Mouse (Mus musculus): ENCODE data around the gene Lbh.

The Lbh gene

DNA sequence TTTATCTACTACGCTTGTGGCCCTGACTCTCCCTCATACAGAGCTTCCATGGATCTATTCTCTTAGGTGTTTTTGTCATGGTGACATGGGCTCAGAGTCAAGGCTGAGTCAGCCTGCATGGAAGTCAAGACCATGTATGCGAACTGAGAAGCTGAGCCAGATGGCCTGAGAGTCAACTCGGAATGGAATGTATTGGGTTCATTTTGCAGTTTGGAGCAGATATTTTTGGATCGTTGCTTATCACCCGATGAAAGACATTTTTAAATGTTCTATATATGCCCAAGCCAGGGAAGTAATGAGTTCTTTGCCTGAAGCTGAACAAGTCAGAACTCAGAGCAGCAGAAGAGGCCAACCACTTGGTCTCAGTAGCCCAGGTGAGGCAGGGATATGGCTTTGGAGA, 54.9 kb downstream of the Lbh start:
- no peak for DNase-seq (ENCODE audit: low spot score)

DNA sequence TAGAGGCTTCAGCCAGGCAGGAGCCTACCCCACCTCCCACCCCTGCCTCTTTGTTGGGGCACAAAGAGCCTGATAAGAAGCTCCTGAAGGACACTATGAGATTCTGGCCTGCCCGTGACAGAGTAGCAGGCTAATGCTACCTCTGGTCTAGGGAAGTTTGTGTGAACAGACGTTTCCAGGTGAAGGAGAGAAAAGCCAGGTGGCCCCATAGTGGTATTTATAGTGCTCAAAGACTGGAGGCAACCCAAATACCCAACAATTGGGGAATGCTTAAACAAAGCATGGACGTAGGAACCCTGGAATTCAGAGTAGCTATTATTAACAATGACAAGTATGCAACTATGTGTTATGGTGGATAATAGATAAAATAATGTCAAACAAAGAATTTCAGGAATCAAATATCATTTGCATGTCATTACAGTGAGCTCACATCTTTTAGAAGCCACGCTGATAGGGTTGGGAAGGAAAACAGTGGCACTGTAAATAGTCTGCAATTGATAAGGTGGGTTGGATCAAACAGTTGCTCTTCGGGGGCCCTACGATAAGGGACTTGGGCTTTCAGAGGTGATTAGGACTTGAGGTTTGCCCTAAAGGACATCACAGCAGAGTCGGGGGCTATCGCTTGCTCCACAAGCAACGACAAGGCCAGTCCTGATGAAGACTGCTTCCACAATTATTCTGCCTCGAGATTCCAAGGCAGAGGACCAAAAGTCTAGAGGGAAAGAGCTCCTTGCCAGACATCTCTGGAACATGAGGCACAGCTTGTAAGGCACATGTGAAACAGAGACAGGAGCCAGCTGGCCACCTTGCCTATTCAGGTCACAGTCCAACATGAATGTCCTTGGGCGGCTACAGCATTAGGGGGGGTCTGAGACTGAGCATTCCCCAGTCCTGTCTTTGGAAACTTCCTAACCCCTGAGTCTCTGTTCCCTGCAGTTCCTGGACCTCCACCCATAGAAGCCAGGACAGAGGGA, 58.4 kb downstream of the Lbh start:
- peak; percentile 7 for DNase-seq (ENCODE audit: low spot score)

DNA sequence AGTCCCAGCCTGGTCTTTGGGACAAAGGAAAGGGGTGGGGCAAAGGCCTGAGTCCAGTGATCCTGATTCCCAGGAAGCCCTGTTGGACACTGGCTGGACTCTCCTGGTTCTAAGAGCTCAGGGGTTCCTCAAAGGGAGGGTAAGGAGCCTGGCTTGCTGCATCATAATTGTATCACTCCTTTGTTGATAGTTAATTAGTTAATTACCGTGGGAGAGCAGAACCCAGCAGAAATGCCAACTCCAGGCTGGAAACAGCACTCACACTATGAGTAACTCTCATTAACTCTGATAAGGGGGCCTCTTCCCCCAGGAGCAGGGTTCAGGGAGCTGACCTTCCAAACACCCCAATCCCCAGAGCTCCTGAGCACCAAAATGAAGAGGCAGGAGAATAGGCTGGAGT, 59.5 kb downstream of the Lbh start:
- no peak for DNase-seq (ENCODE audit: low spot score)

DNA sequence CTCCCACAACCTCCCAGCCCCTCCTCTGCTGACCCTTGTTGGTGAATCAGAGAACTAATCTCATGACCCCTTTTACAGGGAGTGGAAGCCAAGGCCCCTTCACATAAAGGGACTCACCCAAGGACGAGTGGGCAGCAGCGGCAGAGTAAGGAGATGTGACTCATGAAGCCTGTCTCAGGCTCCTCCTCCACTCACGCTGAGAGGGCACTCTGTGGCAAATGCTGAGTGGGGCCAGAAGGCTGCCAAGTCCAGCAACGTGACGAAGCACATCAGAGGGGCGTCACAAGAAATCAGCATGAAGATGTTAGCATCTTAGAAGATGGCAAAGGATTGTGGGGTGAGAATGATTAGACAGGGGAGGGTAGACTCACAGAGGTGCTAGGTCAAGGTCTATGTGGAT, 64.1 kb downstream of the Lbh start:
- DNase-seq (ENCODE audit: low spot score), result no peak

DNA sequence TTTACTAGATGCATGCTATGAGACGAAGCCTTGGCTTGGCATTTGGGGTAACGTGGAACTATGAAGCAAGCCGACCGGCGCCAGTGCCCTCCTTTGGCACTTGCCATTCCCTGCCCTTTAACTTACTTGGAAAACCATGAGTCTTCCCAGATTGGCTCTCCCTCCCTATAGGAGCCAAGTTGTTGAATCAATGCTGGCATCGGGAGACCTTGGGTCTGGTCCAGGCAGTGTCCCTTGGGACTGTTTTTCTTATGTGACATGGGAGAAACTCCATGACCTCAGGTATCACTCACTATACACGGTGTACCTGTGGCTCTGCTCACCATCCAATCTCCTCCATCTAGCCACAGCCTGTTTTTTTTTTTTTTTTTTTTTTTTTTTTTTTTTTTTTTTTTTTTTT, 65.4 kb downstream of the Lbh start:
- DNase-seq (ENCODE audit: low spot score), result no peak

DNA sequence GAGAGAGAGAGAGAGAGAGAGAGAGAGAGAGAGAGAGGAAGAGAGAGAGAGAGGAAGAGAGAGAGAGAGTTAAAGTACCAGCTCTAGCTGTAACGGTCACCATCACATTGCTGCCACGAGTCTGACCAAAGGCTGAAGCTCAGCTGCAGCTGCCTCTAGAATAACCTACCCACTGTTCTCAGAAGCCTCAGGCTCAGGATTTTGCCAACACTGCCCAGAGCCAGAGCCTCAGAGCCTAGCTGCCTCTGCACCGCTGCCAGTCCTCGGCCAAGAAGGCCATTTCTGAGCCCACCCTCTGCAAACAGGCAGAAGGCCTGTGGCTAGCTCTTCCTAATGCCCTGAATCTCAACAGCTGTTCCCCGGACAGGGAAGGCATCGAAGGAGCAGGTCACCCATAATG, 70.9 kb downstream of the Lbh start:
- no peak for DNase-seq (ENCODE audit: low spot score)

Data from c-Kit-positive CD71-positive TER-119-positive erythroid progenitor cells, embryonic 14.5 days (primary cell).